ENCODE assay signal across 8 mouse cellular contexts in genomic region chr15:97337636-97338352, GRCm38 (mm10).
DNase-seq lines count a peak whose midpoint lies in the region; ATAC-seq lines count a peak whose summit lies in the region.

No protein-coding gene starts in this region.

- no peaks in the 10 kb centered on the region for H3K36me3 ChIP-seq in neural tube, embryonic 11.5 days (ENCODE audit: control insufficient read depth, insufficient read depth, low read length)
- H3K36me3 ChIP-seq in forebrain, embryonic 12.5 days (replicated peaks): no peaks in the 10 kb centered on the region
- H3K36me3 ChIP-seq in liver, embryonic 12.5 days: no peaks in the 10 kb centered on the region
- H3K36me3 ChIP-seq in stomach, embryonic 15.5 days: no peaks in the 10 kb centered on the region

- peak overlapping the region; percentile 42 for H3K4me2 ChIP-seq in neural tube, embryonic 11.5 days (ENCODE audit: low read depth)
- peak overlapping the region; percentile 50 for H3K4me2 ChIP-seq in forebrain, embryonic 12.5 days
- peak overlapping the region; percentile 62 for H3K4me2 ChIP-seq in liver, embryonic 12.5 days
- peak overlapping the region; percentile 48 for H3K4me2 ChIP-seq in stomach, embryonic 15.5 days

- no peak; the same call in 1 of the 2 replicates for ATAC-seq in neural tube, embryonic 11.5 days (ENCODE audit: insufficient read depth, low FRiP score, low TSS enrichment)
- 0 out of 2 replicates have a peak, but pooled peaks have one; percentile 23 for ATAC-seq in forebrain, embryonic 12.5 days (ENCODE audit: low FRiP score)
- peak; percentile 95 for ATAC-seq in liver, embryonic 12.5 days
- peak; percentile 77 for ATAC-seq in stomach, embryonic 15.5 days (ENCODE audit: insufficient read depth, low FRiP score, low read depth)

- peaks cover 4% of the 10 kb centered on the region; the same call in 1 of the 2 replicates for H3K4me1 ChIP-seq in neural tube, embryonic 11.5 days (ENCODE audit: control insufficient read depth, insufficient read depth, low read length)
- H3K4me1 ChIP-seq in forebrain, embryonic 12.5 days: peaks cover 11% of the 10 kb centered on the region; the same call in 1 of the 2 replicates
- H3K4me1 ChIP-seq in liver, embryonic 12.5 days: peaks cover 43% of the 10 kb centered on the region
- H3K4me1 ChIP-seq in stomach, embryonic 15.5 days: peaks cover 4% of the 10 kb centered on the region; the same call in 1 of the 2 replicates

- no peak overlapping the region for H3K27ac ChIP-seq in neural tube, embryonic 11.5 days (ENCODE audit: low read depth, low read length)
- H3K27ac ChIP-seq in forebrain, embryonic 12.5 days: no peak overlapping the region
- peak overlapping the region; percentile 71 for H3K27ac ChIP-seq in liver, embryonic 12.5 days
- no peak overlapping the region for H3K27ac ChIP-seq in stomach, embryonic 15.5 days

- H3K9me3 ChIP-seq in neural tube, embryonic 11.5 days (ENCODE audit: control insufficient read depth, low read length): no peaks in the 10 kb centered on the region
- peaks cover 11% of the 10 kb centered on the region; the same call in 1 of the 2 replicates for H3K9me3 ChIP-seq in forebrain, embryonic 12.5 days
- no peaks in the 10 kb centered on the region for H3K9me3 ChIP-seq in liver, embryonic 12.5 days (replicated peaks)
- no peaks in the 10 kb centered on the region for H3K9me3 ChIP-seq in stomach, embryonic 15.5 days

- no peak overlapping the region for H3K9ac ChIP-seq in neural tube, embryonic 11.5 days (ENCODE audit: low read length)
- H3K9ac ChIP-seq in forebrain, embryonic 12.5 days: no peak overlapping the region
- H3K9ac ChIP-seq in liver, embryonic 12.5 days: peak overlapping the region; percentile 61
- H3K9ac ChIP-seq in stomach, embryonic 15.5 days: no peak overlapping the region

- H3K27me3 ChIP-seq in neural tube, embryonic 11.5 days (ENCODE audit: control insufficient read depth, insufficient read depth, low read length): no peaks in the 10 kb centered on the region
- H3K27me3 ChIP-seq in forebrain, embryonic 12.5 days: no peaks in the 10 kb centered on the region
- no peaks in the 10 kb centered on the region for H3K27me3 ChIP-seq in liver, embryonic 12.5 days (replicated peaks)
- no peaks in the 10 kb centered on the region for H3K27me3 ChIP-seq in stomach, embryonic 15.5 days (replicated peaks)

- no peak overlapping the region for H3K4me3 ChIP-seq in neural tube, embryonic 11.5 days (ENCODE audit: low read depth, low read length)
- peak overlapping the region; percentile 21 for H3K4me3 ChIP-seq in forebrain, embryonic 12.5 days (replicated peaks)
- H3K4me3 ChIP-seq in liver, embryonic 12.5 days: peak overlapping the region; percentile 5
- peak overlapping the region; percentile 9 for H3K4me3 ChIP-seq in stomach, embryonic 15.5 days (replicated peaks)

- 38% methylated on average over 14 of the region's 14 CpGs for WGBS in neural tube, embryonic 11.5 days
- WGBS in forebrain, embryonic 12.5 days: 33% methylated on average over 14 of the region's 14 CpGs
- WGBS in liver, embryonic 12.5 days (ENCODE audit: insufficient replicate concordance): 19% methylated on average over 14 of the region's 14 CpGs
- 34% methylated on average over 14 of the region's 14 CpGs for WGBS in stomach, embryonic 15.5 days

- no peak for DNase-seq in neural tube, embryonic 11.5 days (ENCODE audit: low spot score)
- no peak for DNase-seq in neural tube, embryonic 10.5 days (ENCODE audit: extremely low spot score, low spot score)
- DNase-seq in kidney, adult 18-20 months: no peak
- no peak for DNase-seq in adipocyte (ENCODE audit: low spot score)
- DNase-seq in urinary bladder, postnatal 14 days (ENCODE audit: low spot score): no peak
